Mouse (Mus musculus) olfactory bulb, adult 2 months (tissue): ENCODE measurements around the gene Fndc7.

Experiments
- CTCF ChIP-seq: fragments of 200-500 bp; IDR thresholded peaks from 2 replicates; pipeline ENCODE4 v1.5.1; 2012; ENCODE audit warnings: low read depth, mild to moderate bottlenecking, low read length, moderate library complexity; ENCODE audit not compliant: insufficient read depth
- POLR2A ChIP-seq: fragments of 200-500 bp; IDR thresholded peaks from 2 replicates; pipeline ENCODE4 v1.6.1; 2012; ENCODE audit warnings: mild to moderate bottlenecking, low read depth, low read length, moderate library complexity; ENCODE audit not compliant: insufficient read depth

DNA sequence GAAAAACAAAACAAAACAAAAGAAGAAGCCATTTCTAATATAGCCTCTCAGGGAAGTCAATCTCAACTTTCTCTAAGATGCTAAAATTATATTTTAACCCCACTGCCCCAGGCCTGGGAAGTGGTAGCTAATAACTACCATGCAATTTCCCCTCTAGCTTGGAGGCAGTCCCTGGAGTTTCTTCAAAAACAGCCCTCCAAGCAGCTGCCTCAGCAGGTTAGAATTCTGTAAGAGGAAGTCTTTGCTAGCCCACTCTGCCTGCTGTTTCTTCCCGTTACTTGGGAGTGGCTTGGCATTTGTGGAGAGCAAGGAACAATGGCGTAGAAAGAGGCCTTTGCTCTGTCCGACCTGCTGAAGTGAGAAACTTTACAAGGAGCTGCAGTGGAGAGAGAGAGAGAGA lies 24.7 kb downstream of the Fndc7 start:
- TF ChIP-seq CTCF: no peak
- TF ChIP-seq POLR2A: no peak
